Mouse (Mus musculus) heart, postnatal 0 days (tissue): ENCODE measurements around the gene Cdc20b.

ENCODE experiments used
- CTCF ChIP-seq: IDR thresholded peaks from 2 replicates; pipeline ENCODE4 v1.5.1; 2016; ENCODE audit warnings: antibody characterized with exemption, control low read depth, low read depth
- EP300 ChIP-seq: IDR thresholded peaks from 2 replicates; pipeline ENCODE4 v1.6.1; 2016; ENCODE audit warnings: antibody characterized with exemption, low read depth

DNA sequence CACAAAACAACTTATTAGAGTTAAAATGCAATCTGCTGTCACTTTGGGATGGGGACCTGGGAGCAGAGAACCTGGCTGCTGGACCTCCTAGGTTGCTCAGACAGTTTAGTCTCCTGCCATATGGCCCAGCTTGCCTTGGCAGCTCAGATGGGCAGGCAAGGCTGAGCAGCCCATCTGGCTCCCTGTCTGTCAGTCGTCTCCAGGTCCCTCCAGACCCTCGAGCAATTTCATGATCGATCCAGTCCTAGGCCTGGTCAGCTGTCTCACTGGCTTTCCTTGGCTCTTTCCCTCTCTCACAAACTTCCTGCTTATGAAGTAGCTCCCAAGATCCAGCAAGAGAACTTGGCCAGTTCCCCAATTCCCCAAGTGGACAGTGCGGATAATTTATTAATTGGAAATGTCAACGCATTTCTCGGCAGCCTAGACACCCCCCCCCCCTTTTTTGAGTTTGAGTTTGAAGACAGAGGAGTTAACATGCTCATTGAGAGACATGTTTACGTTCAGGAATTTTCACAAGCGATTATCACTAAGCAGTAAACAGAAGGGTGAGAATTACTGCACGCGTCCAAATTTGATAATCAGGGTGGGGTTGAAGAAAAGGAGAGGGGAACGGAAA lies 532 bp upstream of the Cdc20b start:
- TF ChIP-seq CTCF (no peak), EP300 (no peak)
